Mouse (Mus musculus) brain, embryonic 14.5 days (tissue): ENCODE results near the gene Fam210b.

Source experiments
- CTCF ChIP-seq: fragments of 200-500 bp; IDR thresholded peaks from 2 replicates; pipeline ENCODE4 v1.5.1; 2012; ENCODE audit warnings: inconsistent platforms, mild to moderate bottlenecking, moderate library complexity, borderline replicate concordance; ENCODE audit not compliant: insufficient read depth, insufficient read length; ENCODE audit errors: extremely low read depth
- POLR2A ChIP-seq: fragments of 200-500 bp; IDR thresholded peaks from 2 replicates; pipeline ENCODE4 v1.6.1; 2012; ENCODE audit warnings: mild to moderate bottlenecking, inconsistent platforms, borderline replicate concordance; ENCODE audit not compliant: poor library complexity, insufficient read depth, insufficient read length, severe bottlenecking; ENCODE audit errors: extremely low read depth

DNA sequence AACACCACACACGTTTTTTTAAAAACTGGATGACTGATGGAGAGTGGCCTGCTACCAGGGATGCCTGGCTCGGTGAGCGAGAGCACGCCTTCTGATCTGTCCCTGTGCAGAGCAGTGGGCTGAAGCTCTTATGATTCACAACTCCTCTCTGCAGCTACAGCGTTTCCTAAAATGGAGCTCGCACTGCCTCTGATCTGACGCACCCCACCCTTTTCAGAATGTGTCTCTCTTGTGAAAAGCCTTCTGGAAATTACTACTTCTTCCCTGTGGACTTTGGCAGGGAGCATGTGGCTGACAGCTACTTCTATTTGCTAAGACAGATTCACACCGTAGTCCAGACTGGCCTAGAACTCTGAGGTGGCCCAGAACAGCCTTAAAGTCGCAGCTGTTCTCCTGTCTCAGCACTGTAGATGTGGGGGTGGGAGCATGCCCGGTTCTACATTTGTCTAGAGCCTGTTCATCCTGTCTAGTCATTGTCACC, 46.7 kb downstream of the Fam210b start:
- no peak for TF ChIP-seq CTCF
- no peak for TF ChIP-seq POLR2A
